ENCODE assay signal across 35 mouse cellular contexts in genomic region chr14:62662381-62662780, GRCm38 (mm10). TPM values are rescaled to one million over a fixed set of nuclear protein-coding genes. Genes with fewer than 3 reads are reported as not detected.
DNase-seq lines count a peak whose midpoint lies in the region; ATAC-seq and TF ChIP-seq lines count a peak whose summit lies in the region.
"Had no signal": no experiment of that assay in that cellular context is flagged by ENCODE, and none has a peak within 500 bp of the region (broad histone marks: within the 10 kb centered on the region; RNA-seq: fewer than 3 reads in every experiment).

No protein-coding gene starts in this region.

- no peaks in the 10 kb centered on the region for H3K79me2 ChIP-seq in liver, adult 2 months (ENCODE audit: control insufficient read depth, insufficient read depth, low read length)

- no peak for TF ChIP-seq CTCF in liver, adult 2 months (IDR thresholded peaks at IDR 0.05; ENCODE audit: low read depth, low read length)

- no peaks in the 10 kb centered on the region for H3K27me3 ChIP-seq in liver, adult 2 months (ENCODE audit: control insufficient read depth, insufficient read depth, low read length)
- no peaks in the 10 kb centered on the region for H3K27me3 ChIP-seq in forebrain, embryonic 13.5 days
- H3K27me3 ChIP-seq: embryonic facial prominence, embryonic 13.5 days; heart, embryonic 12.5 days; heart, embryonic 15.5 days; hindbrain, embryonic 12.5 days; hindbrain, embryonic 15.5 days had no signal

- H3K4me1 ChIP-seq in liver, adult 2 months (ENCODE audit: control insufficient read depth, insufficient read depth, low read length): peaks cover 2% of the 10 kb centered on the region; the same call in 1 of the 2 replicates
- no peaks in the 10 kb centered on the region for H3K4me1 ChIP-seq in forebrain, embryonic 13.5 days
- H3K4me1 ChIP-seq: embryonic facial prominence, embryonic 13.5 days; heart, embryonic 12.5 days; heart, embryonic 15.5 days; hindbrain, embryonic 12.5 days; hindbrain, embryonic 15.5 days had no signal

- DNase-seq in liver, adult 2 months (ENCODE audit: extremely low read depth, low read depth, low spot score): peak; percentile 70
- DNase-seq in liver (no peak), adipocyte (ENCODE audit: low spot score) (peak; percentile 27)
- DNase-seq in gonadal fat pad, adult 2 months (ENCODE audit: low read depth): peak; percentile 6
- DNase-seq in left cerebral cortex, adult 18-20 months (ENCODE audit: low spot score in 2 of 2): no peak
- DNase-seq: adrenal gland, adult 2 months; adrenal gland, postnatal 25 days; cerebellum, adult 11-12 months; cerebellum, adult 8-10 months; cerebellum, postnatal 10 days; cerebellum, postnatal 36 days; embryo, embryonic 11 days; gastrocnemius, postnatal 25 days; heart, postnatal 14 days had no signal

- H3K27ac ChIP-seq in liver, adult 2 months (replicated peaks; ENCODE audit: insufficient read depth, low read depth, low read length): no peak overlapping the region
- no peak overlapping the region for H3K27ac ChIP-seq in forebrain, embryonic 13.5 days
- H3K27ac ChIP-seq: embryonic facial prominence, embryonic 10.5 days; embryonic facial prominence, embryonic 13.5 days; forebrain, embryonic 10.5 days; heart, embryonic 15.5 days; hindbrain, embryonic 12.5 days; hindbrain, embryonic 15.5 days had no signal

- TF ChIP-seq POLR2A in liver, adult 2 months (IDR thresholded peaks at IDR 0.05; ENCODE audit: extremely low read depth, insufficient read depth, low read length): no peak

- no peaks in the 10 kb centered on the region for H3K9me3 ChIP-seq in forebrain, embryonic 13.5 days (replicated peaks)
- H3K9me3 ChIP-seq: embryonic facial prominence, embryonic 10.5 days; embryonic facial prominence, embryonic 13.5 days; forebrain, embryonic 10.5 days; heart, embryonic 12.5 days; heart, embryonic 15.5 days; hindbrain, embryonic 12.5 days; hindbrain, embryonic 15.5 days had no signal

- no peaks in the 10 kb centered on the region for H3K36me3 ChIP-seq in liver, adult 2 months (ENCODE audit: control insufficient read depth, insufficient read depth, low read length)
- no peaks in the 10 kb centered on the region for H3K36me3 ChIP-seq in forebrain, embryonic 13.5 days (ENCODE audit: poor library complexity, severe bottlenecking)
- H3K36me3 ChIP-seq: embryonic facial prominence, embryonic 10.5 days; embryonic facial prominence, embryonic 13.5 days; forebrain, embryonic 10.5 days; heart, embryonic 12.5 days; heart, embryonic 15.5 days; hindbrain, embryonic 12.5 days; hindbrain, embryonic 15.5 days had no signal

- H3K4me2 ChIP-seq in forebrain, embryonic 13.5 days: no peak overlapping the region
- H3K4me2 ChIP-seq: embryonic facial prominence, embryonic 13.5 days; heart, embryonic 12.5 days; heart, embryonic 15.5 days; hindbrain, embryonic 12.5 days; hindbrain, embryonic 15.5 days had no signal

- 28% methylated on average over 6 of the region's 6 CpGs for WGBS in liver, adult 2 months
- 88% methylated on average over 6 of the region's 6 CpGs for WGBS in forebrain, embryonic 13.5 days

- H3K4me3 ChIP-seq in liver, adult 2 months (ENCODE audit: insufficient read depth, low read depth, low read length): no peak overlapping the region
- no peak overlapping the region for H3K4me3 ChIP-seq in forebrain, embryonic 13.5 days
- H3K4me3 ChIP-seq: embryonic facial prominence, embryonic 10.5 days; embryonic facial prominence, embryonic 13.5 days; erythroblast, embryonic 14.5 days; forebrain, embryonic 10.5 days; heart, embryonic 12.5 days; heart, embryonic 15.5 days; hindbrain, embryonic 12.5 days; hindbrain, embryonic 15.5 days had no signal

- no peak for ATAC-seq in forebrain, embryonic 13.5 days
- ATAC-seq: activated CD4-positive, CD25-positive, alpha-beta regulatory T cell, adult 4 months; CD4-positive, CD25-positive, alpha-beta regulatory T cell, adult 4 months; forebrain, embryonic 14.5 days; intestine, postnatal 0 days had no signal

- no peak overlapping the region for H3K9ac ChIP-seq in liver, adult 2 months (ENCODE audit: low read depth, low read length)
- no peak overlapping the region for H3K9ac ChIP-seq in forebrain, embryonic 13.5 days
- H3K9ac ChIP-seq: embryonic facial prominence, embryonic 13.5 days; heart, embryonic 12.5 days; heart, embryonic 15.5 days; hindbrain, embryonic 12.5 days; hindbrain, embryonic 15.5 days had no signal

RNA-seq across cellular contexts. Expression of gene Serpine3, which starts 1.1 kb away (rescaled TPM):
- total RNA-seq in liver, adult 2 months (2014; rRNA removed): 0.07 and 0.09 TPM in 2 replicates
- polyA plus RNA-seq in liver, adult 2 months (2012; rRNA removed): 0.06 TPM in 1 of 2 replicates, not detected in the other
- polyA plus RNA-seq in gonadal fat pad, adult 2 months (2012; rRNA removed): not detected in 2 replicates
- not detected for total RNA-seq in left cerebral cortex, adult 18-20 months (2021)
- not detected in 2 replicates for polyA plus RNA-seq in forebrain, embryonic 13.5 days (2015; fragmentation: Nextera tagmentation; extraction: Ambion mirVana)
- total RNA-seq: adrenal gland, adult 2 months; adrenal gland, postnatal 25 days; gastrocnemius, adult 8-10 months; gastrocnemius, postnatal 25 days; granulocyte monocyte progenitor cell, adult 5-6 weeks; heart, adult 8-10 months; heart, postnatal 14 days; hematopoietic stem cell, adult 5-6 weeks; MEL had no signal
- polyA plus RNA-seq: activated CD4-positive, CD25-positive, alpha-beta regulatory T cell, adult 4 months; adrenal gland, adult 2 months; C2C12; CD4-positive, CD25-positive, alpha-beta regulatory T cell, adult 4 months; cortical plate, adult 2 months; embryonic facial prominence, embryonic 10.5 days; embryonic facial prominence, embryonic 13.5 days; erythroblast, embryonic 14.5 days; forebrain, embryonic 10.5 days; forebrain, embryonic 14.5 days; heart, embryonic 12.5 days; heart, embryonic 15.5 days; hindbrain, embryonic 12.5 days; intestine, embryonic 14.5 days; intestine, postnatal 0 days had no signal

Comparison
In these comparisons a context has a peak if more than half of its experiments do, and no peak if none do; other contexts are left out.
1. DNase-seq: peak in liver, adult 2 months (single experiment), adipocyte (single experiment) and gonadal fat pad, adult 2 months (single experiment); none in liver (single experiment) and left cerebral cortex, adult 18-20 months (0 of 2).